Mouse (Mus musculus): ENCODE data around the gene Slc44a2. TPM values are rescaled to one million over a fixed set of nuclear protein-coding genes. Genes with fewer than 3 reads are reported as not detected.

Slc44a2 gene
- polyA plus RNA-seq, 1 experiment: 173 TPM

GRCm38 (mm10) chr9:21383966-21384365 is 63.5 kb downstream of the Slc44a2 start:
- no peak overlapping the region for H3K4me3 ChIP-seq
- peaks cover 98% of the 10 kb centered on the region for H3K79me2 ChIP-seq (ENCODE audit: control insufficient read depth, insufficient read depth)
- no peak overlapping the region for H3K4me2 ChIP-seq (ENCODE audit: low read depth)
- no peak for TF ChIP-seq REST (IDR thresholded peaks at IDR 0.05; ENCODE audit: insufficient read depth, insufficient read length)
- no peak for TF ChIP-seq USF1 (IDR thresholded peaks at IDR 0.05; ENCODE audit: low read depth)
- TF ChIP-seq TCF3 (IDR thresholded peaks at IDR 0.05; ENCODE audit: insufficient read length, low read depth): no peak
- TF ChIP-seq TCF12 (IDR thresholded peaks at IDR 0.05; ENCODE audit: insufficient read depth, poor library complexity, severe bottlenecking): no peak
- TF ChIP-seq POLR2A (IDR thresholded peaks at IDR 0.05; ENCODE audit: insufficient read length, low read depth): no peak
- TF ChIP-seq E2F4 (IDR thresholded peaks at IDR 0.05; ENCODE audit: insufficient read depth): no peak
- TF ChIP-seq POLR2AphosphoS2 (IDR thresholded peaks at IDR 0.05; ENCODE audit: insufficient read length, low read depth): no peak
- no peak for TF ChIP-seq SRF (IDR thresholded peaks at IDR 0.05; ENCODE audit: control insufficient read depth, insufficient read length, low read depth)
- TF ChIP-seq MYOG (IDR thresholded peaks at IDR 0.05; ENCODE audit: control insufficient read depth in 1 of 3, insufficient read depth in 1 of 3, insufficient read length in 2 of 3, low read depth in 2 of 3): no peak
- no peak for TF ChIP-seq CEBPB (IDR thresholded peaks at IDR 0.05; ENCODE audit: insufficient read depth, poor library complexity, severe bottlenecking)
- TF ChIP-seq MYOD1 (IDR thresholded peaks at IDR 0.05; ENCODE audit: control insufficient read depth in 1 of 3, insufficient read length in 2 of 3, low read depth in 2 of 3): no peak
- TF ChIP-seq MAX (IDR thresholded peaks at IDR 0.05; ENCODE audit: low read depth): no peak
- H3K36me3 ChIP-seq (ENCODE audit: control insufficient read depth, insufficient read depth): peaks cover 14% of the 10 kb centered on the region
- H3ac ChIP-seq (ENCODE audit: control insufficient read depth, insufficient read length): no peak overlapping the region
- no peaks in the 10 kb centered on the region for H3K27me3 ChIP-seq (ENCODE audit: control insufficient read depth, insufficient read depth, insufficient read length)

GRCm38 (mm10) chr9:21392646-21393175 is 72.2 kb downstream of the Slc44a2 start:
- Histone ChIP-seq H3ac (ENCODE audit: control insufficient read depth, insufficient read length) (no peak overlapping the region), H3K4me2 (ENCODE audit: low read depth) (no peak overlapping the region), H3K79me2 (ENCODE audit: control insufficient read depth, insufficient read depth) (peaks cover 18% of the 10 kb centered on the region), H3K36me3 (ENCODE audit: control insufficient read depth, insufficient read depth) (peaks cover 53% of the 10 kb centered on the region), H3K4me3 (no peak overlapping the region), H3K27me3 (ENCODE audit: control insufficient read depth, insufficient read depth, insufficient read length) (no peaks in the 10 kb centered on the region)
- TF ChIP-seq REST (IDR thresholded peaks at IDR 0.05; ENCODE audit: insufficient read depth, insufficient read length) (no peak), TCF3 (IDR thresholded peaks at IDR 0.05; ENCODE audit: insufficient read length, low read depth) (no peak), SRF (IDR thresholded peaks at IDR 0.05; ENCODE audit: control insufficient read depth, insufficient read length, low read depth) (no peak), TCF12 (IDR thresholded peaks at IDR 0.05; ENCODE audit: insufficient read depth, poor library complexity, severe bottlenecking) (no peak), POLR2A (IDR thresholded peaks at IDR 0.05; ENCODE audit: insufficient read length, low read depth) (no peak), POLR2AphosphoS2 (IDR thresholded peaks at IDR 0.05; ENCODE audit: insufficient read length, low read depth) (no peak), MYOG (IDR thresholded peaks at IDR 0.05; ENCODE audit: control insufficient read depth in 1 of 3, insufficient read depth in 1 of 3, insufficient read length in 2 of 3, low read depth in 2 of 3) (no peak)

GRCm38 (mm10) chr9:21395692-21396091 is 75.2 kb downstream of the Slc44a2 start:
- no peak overlapping the region for H3K4me3 ChIP-seq
- H3K27me3 ChIP-seq (ENCODE audit: control insufficient read depth, insufficient read depth, insufficient read length): no peaks in the 10 kb centered on the region
- H3K4me2 ChIP-seq (ENCODE audit: low read depth): no peak overlapping the region
- H3ac ChIP-seq (ENCODE audit: control insufficient read depth, insufficient read length): no peak overlapping the region
- peaks cover 47% of the 10 kb centered on the region for H3K36me3 ChIP-seq (ENCODE audit: control insufficient read depth, insufficient read depth)
- no peaks in the 10 kb centered on the region for H3K79me2 ChIP-seq (ENCODE audit: control insufficient read depth, insufficient read depth)
- no peak for TF ChIP-seq TCF12 (IDR thresholded peaks at IDR 0.05; ENCODE audit: insufficient read depth, poor library complexity, severe bottlenecking)
- no peak for TF ChIP-seq POLR2A (IDR thresholded peaks at IDR 0.05; ENCODE audit: insufficient read length, low read depth)
- no peak for TF ChIP-seq POLR2AphosphoS2 (IDR thresholded peaks at IDR 0.05; ENCODE audit: insufficient read length, low read depth)
- TF ChIP-seq SRF (IDR thresholded peaks at IDR 0.05; ENCODE audit: control insufficient read depth, insufficient read length, low read depth): no peak
- TF ChIP-seq E2F4 (IDR thresholded peaks at IDR 0.05; ENCODE audit: insufficient read depth): no peak
- no peak for TF ChIP-seq TCF3 (IDR thresholded peaks at IDR 0.05; ENCODE audit: insufficient read length, low read depth)
- TF ChIP-seq MAX (IDR thresholded peaks at IDR 0.05; ENCODE audit: low read depth): no peak
- TF ChIP-seq MYOD1 (IDR thresholded peaks at IDR 0.05; ENCODE audit: control insufficient read depth in 1 of 3, insufficient read length in 2 of 3, low read depth in 2 of 3): no peak
- TF ChIP-seq CEBPB (IDR thresholded peaks at IDR 0.05; ENCODE audit: insufficient read depth, poor library complexity, severe bottlenecking): no peak
- no peak for TF ChIP-seq MYOG (IDR thresholded peaks at IDR 0.05; ENCODE audit: control insufficient read depth in 1 of 3, insufficient read depth in 1 of 3, insufficient read length in 2 of 3, low read depth in 2 of 3)
- TF ChIP-seq REST (IDR thresholded peaks at IDR 0.05; ENCODE audit: insufficient read depth, insufficient read length): no peak
- no peak for TF ChIP-seq USF1 (IDR thresholded peaks at IDR 0.05; ENCODE audit: low read depth)

GRCm38 (mm10) chr9:21397170-21397569 is 76.7 kb downstream of the Slc44a2 start:
- Histone ChIP-seq H3K4me2 (ENCODE audit: low read depth) (no peak overlapping the region), H3ac (ENCODE audit: control insufficient read depth, insufficient read length) (no peak overlapping the region), H3K4me3 (no peak overlapping the region), H3K27me3 (ENCODE audit: control insufficient read depth, insufficient read depth, insufficient read length) (no peaks in the 10 kb centered on the region), H3K79me2 (ENCODE audit: control insufficient read depth, insufficient read depth) (no peaks in the 10 kb centered on the region), H3K36me3 (ENCODE audit: control insufficient read depth, insufficient read depth) (peaks cover 42% of the 10 kb centered on the region)
- TF ChIP-seq MYOG (IDR thresholded peaks at IDR 0.05; ENCODE audit: control insufficient read depth in 1 of 3, insufficient read depth in 1 of 3, insufficient read length in 2 of 3, low read depth in 2 of 3) (no peak), REST (IDR thresholded peaks at IDR 0.05; ENCODE audit: insufficient read depth, insufficient read length) (no peak), E2F4 (IDR thresholded peaks at IDR 0.05; ENCODE audit: insufficient read depth) (no peak), TCF3 (IDR thresholded peaks at IDR 0.05; ENCODE audit: insufficient read length, low read depth) (no peak), CEBPB (IDR thresholded peaks at IDR 0.05; ENCODE audit: insufficient read depth, poor library complexity, severe bottlenecking) (no peak), MYOD1 (IDR thresholded peaks at IDR 0.05; ENCODE audit: control insufficient read depth in 1 of 3, insufficient read length in 2 of 3, low read depth in 2 of 3) (no peak), SRF (IDR thresholded peaks at IDR 0.05; ENCODE audit: control insufficient read depth, insufficient read length, low read depth) (no peak), TCF12 (IDR thresholded peaks at IDR 0.05; ENCODE audit: insufficient read depth, poor library complexity, severe bottlenecking) (no peak), POLR2A (IDR thresholded peaks at IDR 0.05; ENCODE audit: insufficient read length, low read depth) (no peak), MAX (IDR thresholded peaks at IDR 0.05; ENCODE audit: low read depth) (no peak)

All from myocyte (in vitro differentiated cells).